Mouse (Mus musculus) adrenal gland (tissue): ENCODE measurements around the gene Lonp2.

Experiments used
- intact Hi-C: fragments of 180-260 bp; cut with DNase I; formaldehyde crosslinking; loops from one replicate; pipeline ENCODE4 v1.15.1; 2025

Lonp2 gene

DNA sequence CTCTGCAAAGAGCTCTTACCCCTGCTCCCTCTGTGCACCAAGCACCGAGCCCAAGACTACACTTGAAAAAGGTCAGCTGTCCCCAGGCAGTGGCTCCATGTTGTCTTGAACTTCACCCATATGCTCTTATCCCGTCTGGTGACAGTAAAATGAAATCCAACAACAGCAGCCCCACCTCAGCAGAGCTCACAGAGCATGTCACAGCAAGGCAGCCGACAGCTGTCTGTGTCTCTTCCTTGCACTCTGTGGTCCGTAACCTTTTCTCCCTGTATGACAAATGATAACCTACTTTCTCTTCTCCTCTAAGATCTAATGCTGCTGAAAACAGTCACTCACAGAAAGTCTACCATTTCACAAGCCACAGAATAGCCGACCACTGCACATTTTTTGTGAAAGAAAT is 82.9 kb downstream of the Lonp2 start:
- intact Hi-C loops = no loop called here

- intact Hi-C loops = no loop called here
Observed at GRCm38 (mm10) chr8:86707873-86708272, 84.0 kb downstream of the Lonp2 start.

GRCm38 (mm10) chr8:86712594-86712993 is 88.8 kb downstream of the Lonp2 start:
- intact Hi-C loops = no loop called here

DNA sequence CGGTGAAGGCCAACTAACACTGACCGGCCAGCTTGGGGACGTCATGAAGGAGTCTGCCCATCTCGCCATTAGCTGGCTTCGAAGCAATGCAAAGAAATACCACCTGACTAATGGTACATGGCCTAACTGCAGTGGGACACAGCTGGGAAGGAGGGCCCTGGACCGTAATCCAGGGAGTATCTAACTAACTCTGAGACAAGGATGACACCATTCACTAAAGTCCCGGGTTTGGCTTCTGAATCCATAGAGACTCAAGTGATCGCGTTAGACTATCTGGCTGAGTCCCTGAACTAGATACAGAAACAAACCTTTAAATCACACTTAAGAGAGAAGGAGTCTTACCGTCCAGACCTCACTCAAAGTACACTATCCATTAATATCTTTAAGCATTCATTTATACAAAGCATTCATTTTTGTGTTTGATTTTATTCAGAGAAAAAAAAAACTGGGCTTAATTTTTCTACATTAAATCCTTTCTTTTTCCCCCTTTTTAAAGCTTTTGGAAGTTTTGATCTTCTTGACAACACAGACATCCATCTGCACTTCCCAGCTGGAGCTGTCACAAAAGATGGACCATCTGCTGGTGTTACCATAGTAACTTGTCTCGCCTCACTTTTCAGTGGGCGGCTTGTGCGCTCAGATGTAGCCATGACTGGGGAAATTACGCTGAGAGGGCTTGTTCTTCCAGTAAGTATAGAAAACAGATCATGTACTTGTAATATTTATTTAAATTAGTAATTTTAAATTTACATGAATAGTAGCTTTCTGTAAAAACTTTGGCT is 89.8 kb downstream of the Lonp2 start:
- intact Hi-C loops = no loop called here

DNA sequence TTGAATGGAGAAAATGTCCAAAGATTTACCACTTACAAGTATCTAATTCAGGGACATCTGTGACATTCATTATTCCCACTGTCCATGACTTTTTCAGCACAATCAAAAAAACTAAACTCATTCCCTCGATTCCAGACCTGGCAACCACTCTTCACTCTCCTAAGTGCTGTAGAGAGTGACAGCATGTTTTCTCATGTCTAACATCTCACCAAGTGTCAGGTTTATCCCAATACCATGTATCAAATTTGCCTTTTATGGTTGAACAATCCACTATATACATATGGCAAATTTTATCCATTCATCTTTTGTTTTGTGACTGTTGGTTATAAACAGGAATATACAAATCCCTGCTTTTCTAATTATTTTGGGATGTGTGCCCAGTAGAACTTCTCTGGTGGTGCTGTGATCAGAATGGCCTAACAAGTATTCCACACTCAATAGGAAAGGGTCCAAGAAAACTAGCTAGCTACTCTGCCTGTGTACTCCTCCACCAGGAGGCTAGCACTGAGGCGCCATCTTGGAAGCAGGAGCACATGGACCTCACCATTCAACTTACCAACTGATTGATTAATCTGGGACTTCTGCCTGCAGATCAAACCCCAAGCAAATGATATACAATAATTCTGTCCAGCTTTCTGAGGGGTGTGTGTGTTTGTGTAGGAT is 94.6 kb downstream of the Lonp2 start:
- intact Hi-C loops = no loop called here

DNA sequence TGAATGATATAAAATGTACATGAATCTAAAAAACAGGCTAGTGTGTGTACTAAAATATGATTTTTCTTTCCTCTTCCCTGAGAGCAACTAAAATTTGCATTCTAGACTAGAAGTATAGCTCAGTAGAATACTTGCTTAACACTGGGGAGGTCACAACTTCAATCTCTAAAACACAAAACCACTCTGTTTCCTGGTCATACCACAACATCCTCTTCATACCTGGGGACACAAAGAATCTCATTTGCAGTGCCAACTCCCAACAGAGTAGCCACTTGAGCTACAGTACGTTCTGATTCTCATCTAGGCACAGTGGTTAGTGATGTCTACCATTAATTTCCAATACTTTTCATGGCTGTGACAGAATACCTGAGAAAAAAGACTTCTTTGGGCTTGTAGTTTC is 95.5 kb downstream of the Lonp2 start:
- intact Hi-C loops = no loop called here

DNA sequence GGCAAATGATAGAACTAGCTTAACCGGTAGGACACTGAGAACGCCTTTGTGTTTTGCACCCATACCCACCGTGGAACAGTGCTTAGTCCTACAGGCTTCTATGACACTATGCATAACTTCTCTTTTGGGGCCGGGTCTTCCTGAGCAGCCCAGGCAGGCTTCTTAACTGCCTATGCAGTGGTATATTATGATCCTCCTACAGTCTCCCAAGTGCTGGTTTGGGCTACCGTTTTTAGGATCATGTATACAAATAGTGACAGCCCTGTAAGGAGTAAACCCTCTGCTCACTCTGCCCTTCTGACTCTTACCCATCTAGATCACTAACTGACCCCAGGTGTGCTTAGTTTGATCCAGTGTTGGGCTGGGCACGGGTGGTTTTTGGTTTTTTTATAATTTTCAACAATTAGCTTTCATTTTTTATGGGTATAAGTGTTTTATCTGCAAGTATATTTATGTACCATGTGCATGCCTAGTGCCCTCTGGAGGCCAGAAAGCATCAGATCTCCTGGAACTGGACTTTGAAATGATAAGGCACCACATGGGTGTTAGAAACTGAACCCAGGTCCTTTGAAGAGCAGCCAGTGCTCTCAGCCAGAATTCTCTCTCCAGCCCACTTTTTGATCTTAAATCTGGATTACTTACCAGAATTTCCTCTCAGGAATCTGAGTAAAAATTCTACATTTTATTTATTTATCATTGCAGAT is 97.1 kb downstream of the Lonp2 start:
- intact Hi-C loops = no loop called here

- intact Hi-C loops = no loop called here
Observed at GRCm38 (mm10) chr8:86721490-86721889, 97.6 kb downstream of the Lonp2 start.

DNA sequence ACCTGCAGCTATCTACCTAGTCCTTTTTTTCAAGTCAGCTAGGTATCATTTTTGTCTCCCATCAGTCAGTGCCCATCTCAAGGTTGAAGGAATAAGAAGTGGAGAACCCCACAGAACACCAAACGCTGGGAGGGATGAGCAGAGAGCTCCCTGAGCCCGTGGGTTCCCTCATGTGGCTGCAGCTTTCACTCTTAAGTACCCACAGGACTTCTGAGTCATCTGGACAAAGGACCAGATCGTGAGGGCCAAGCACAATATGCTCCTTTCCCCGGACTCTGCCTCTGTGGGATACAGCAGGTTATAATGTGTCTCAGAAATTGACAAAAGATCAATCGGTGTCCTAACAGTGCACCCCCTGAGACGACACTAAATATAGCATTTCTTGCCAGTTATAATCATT is 103.1 kb downstream of the Lonp2 start:
- intact Hi-C loops = no loop called here

GRCm38 (mm10) chr8:86728224-86728950 is 104.5 kb downstream of the Lonp2 start:
- intact Hi-C loops = no loop called here

DNA sequence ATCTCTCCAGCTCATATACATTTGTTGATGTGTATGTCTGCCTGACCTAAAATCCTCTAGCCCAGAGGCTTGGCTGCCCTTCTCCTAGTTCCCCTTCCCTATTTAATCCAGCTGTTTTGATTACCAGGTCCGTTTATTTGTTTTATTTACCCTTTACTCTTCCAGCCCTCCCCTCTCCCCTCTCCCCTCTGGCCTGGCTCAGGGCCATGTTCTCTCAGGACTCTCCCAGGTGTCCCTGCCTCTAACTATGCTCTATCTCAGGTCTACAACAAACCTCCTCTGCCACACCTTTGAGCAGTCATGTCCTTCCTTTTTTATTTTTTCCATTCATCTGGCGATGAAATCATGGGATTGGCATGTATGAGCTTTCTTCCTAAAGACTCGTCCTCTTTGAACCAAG is 106.5 kb downstream of the Lonp2 start:
- intact Hi-C loops = no loop called here

DNA sequence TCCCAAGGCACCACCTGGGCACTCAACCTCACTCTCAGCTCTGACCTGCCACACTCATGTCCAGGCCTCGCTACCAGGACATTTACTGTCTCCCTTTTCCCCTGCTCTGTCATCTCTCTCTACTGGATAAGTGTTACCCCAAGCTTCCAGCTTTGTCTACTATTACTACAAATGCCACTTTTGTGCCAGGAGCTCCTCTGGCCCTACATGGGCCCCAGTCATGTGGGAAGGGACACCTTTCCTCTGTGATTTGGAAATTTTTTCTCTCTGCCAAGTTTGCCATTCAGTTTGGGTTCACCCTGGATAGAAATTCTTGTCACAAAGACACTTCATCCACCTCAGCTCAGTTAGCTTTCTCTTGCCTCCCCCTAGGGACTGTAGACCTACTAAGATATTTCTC is 107.0 kb downstream of the Lonp2 start:
- intact Hi-C loops = no loop called here

- intact Hi-C loops = no loop called here
Observed at GRCm38 (mm10) chr8:86734171-86734570, 110.3 kb downstream of the Lonp2 start.

DNA sequence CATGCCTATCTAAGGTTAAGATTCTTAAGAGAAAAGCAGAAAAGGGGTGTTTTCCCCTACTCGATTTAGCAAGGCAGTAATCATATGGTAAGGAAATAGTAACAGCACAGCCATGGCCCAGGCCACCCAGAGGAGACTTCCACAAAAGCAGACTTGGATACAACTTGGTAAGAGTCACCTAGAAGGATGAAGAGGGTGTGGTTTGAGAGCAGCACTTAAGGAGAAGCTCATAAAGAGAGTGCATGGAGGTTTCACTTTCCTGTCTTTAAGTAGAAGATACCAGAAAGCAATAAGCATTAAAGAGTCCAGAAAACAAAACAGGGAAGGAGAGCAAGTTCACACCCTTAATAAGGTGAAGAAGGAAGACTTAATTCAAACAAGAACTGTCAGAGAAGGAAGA is 111.1 kb downstream of the Lonp2 start:
- intact Hi-C loops = no loop called here

- intact Hi-C loops = no loop called here
Observed at GRCm38 (mm10) chr8:86735446-86736111, 111.7 kb downstream of the Lonp2 start.

GRCm38 (mm10) chr8:86740899-86741298 is 117.1 kb downstream of the Lonp2 start:
- intact Hi-C loops = no loop called here

- intact Hi-C loops = no loop called here
Observed at GRCm38 (mm10) chr8:86741627-86742026, 117.8 kb downstream of the Lonp2 start.

GRCm38 (mm10) chr8:86742605-86743345 is 118.9 kb downstream of the Lonp2 start:
- intact Hi-C loops = no loop called here

GRCm38 (mm10) chr8:86744313-86745220 is 120.7 kb downstream of the Lonp2 start:
- intact Hi-C loops = no loop called here
